Mouse (Mus musculus) spleen, adult 2 months (tissue): Measurements from ENCODE around the gene Slc15a4.

Experiments used
- CTCF ChIP-seq: fragments of 200-500 bp; IDR thresholded peaks from 2 replicates; pipeline ENCODE4 v1.5.1; 2011; ENCODE audit warnings: mild to moderate bottlenecking, inconsistent platforms; ENCODE audit not compliant: insufficient read depth, insufficient read length, insufficient replicate concordance; ENCODE audit errors: extremely low read depth
- POLR2A ChIP-seq: fragments of 200-500 bp; IDR thresholded peaks from 2 replicates; pipeline ENCODE4 v1.6.1; 2011; ENCODE audit warnings: low read depth, low read length, inconsistent platforms

GRCm38 (mm10) chr5:127592406-127592805, 40.3 kb downstream of the Slc15a4 start:
- TF ChIP-seq CTCF (no peak), POLR2A (no peak)
